ENCODE assay signal across 8 mouse cellular contexts in genomic region chr4:107434356-107435237, GRCm38 (mm10). TPM values are rescaled to one million over a fixed set of nuclear protein-coding genes. Genes with fewer than 3 reads are reported as not detected.
A peak's percentile ranks its signal among the peaks of the same experiment; 100 is the strongest.
DNase-seq lines count a peak whose midpoint lies in the region; ATAC-seq and TF ChIP-seq lines count a peak whose summit lies in the region.

Gene Glis1 (plus strand): TSS chr4:107434591.

- H3K4me2 ChIP-seq in embryonic facial prominence, embryonic 12.5 days (replicated peaks), result peak within 1 kb of the TSS; percentile 95
- H3K4me2 ChIP-seq in limb, embryonic 13.5 days (replicated peaks), result peak within 1 kb of the TSS; percentile 94
- H3K4me2 ChIP-seq in midbrain, embryonic 13.5 days (replicated peaks), result peak within 1 kb of the TSS; percentile 96

- no peak for TF ChIP-seq EP300 in heart, adult 2 months (IDR thresholded peaks at IDR 0.05; ENCODE audit: insufficient read depth, low read depth, low read length)

- intact Hi-C loops in heart, adult 2 months (cut with DNase I), result no loop called here

- peak within 1 kb of the TSS; percentile 42 for H3K4me3 ChIP-seq in erythroblast, embryonic 14.5 days (replicated peaks)
- peak within 1 kb of the TSS; percentile 63 for H3K4me3 ChIP-seq in embryonic facial prominence, embryonic 12.5 days
- peak within 1 kb of the TSS; percentile 59 for H3K4me3 ChIP-seq in heart, adult 2 months
- H3K4me3 ChIP-seq in limb, embryonic 13.5 days, result peak within 1 kb of the TSS; percentile 66
- peak within 1 kb of the TSS; percentile 61 for H3K4me3 ChIP-seq in midbrain, embryonic 13.5 days (replicated peaks)
- peak within 1 kb of the TSS; percentile 80 for H3K4me3 ChIP-seq in testis, adult 2 months (ENCODE audit: control insufficient read depth, low read depth, low read length)

- peak; percentile 76 to 82 for DNase-seq in heart, adult 2 months
- DNase-seq in kidney, adult 18-20 months, result peak; percentile 84

- under 1% methylated on average over 94 of the region's 112 CpGs for WGBS in embryonic facial prominence, embryonic 12.5 days
- WGBS in heart, adult 2 months, result under 1% methylated on average over 76 of the region's 112 CpGs
- WGBS in limb, embryonic 13.5 days, result under 1% methylated on average over 92 of the region's 112 CpGs
- WGBS in midbrain, embryonic 13.5 days, result under 1% methylated on average over 105 of the region's 112 CpGs

- ATAC-seq in erythroblast, adult 5-6 weeks (replicated peaks; ENCODE audit: low FRiP score, poor library complexity, severe bottlenecking), result no peak
- ATAC-seq in embryonic facial prominence, embryonic 12.5 days (ENCODE audit: insufficient number of reproducible peaks, insufficient read depth, low FRiP score, low TSS enrichment), result peak; percentile 76
- peak; percentile 88 for ATAC-seq in limb, embryonic 13.5 days (ENCODE audit: low FRiP score, low read depth)
- ATAC-seq in midbrain, embryonic 13.5 days, result peak; percentile 88

- H3K27me3 ChIP-seq in erythroblast, embryonic 14.5 days (ENCODE audit: control insufficient read depth), result peaks cover 74% of the 10 kb centered on the region
- peaks cover 55% of the 10 kb centered on the region for H3K27me3 ChIP-seq in embryonic facial prominence, embryonic 12.5 days
- H3K27me3 ChIP-seq in heart, adult 2 months (ENCODE audit: control insufficient read depth, insufficient read depth, low read length), result peaks cover 5% of the 10 kb centered on the region
- peaks cover 76% of the 10 kb centered on the region for H3K27me3 ChIP-seq in limb, embryonic 13.5 days
- H3K27me3 ChIP-seq in midbrain, embryonic 13.5 days, result peaks cover 72% of the 10 kb centered on the region
- no peaks in the 10 kb centered on the region; the same call in 1 of the 2 replicates for H3K27me3 ChIP-seq in testis, adult 2 months (ENCODE audit: control insufficient read depth, insufficient read depth, low read length)

- peaks cover 10% of the 10 kb centered on the region; the same call in 1 of the 2 replicates for H3K9me3 ChIP-seq in erythroblast, embryonic 14.5 days (ENCODE audit: control insufficient read depth, low read length)
- H3K9me3 ChIP-seq in embryonic facial prominence, embryonic 12.5 days, result no peaks in the 10 kb centered on the region
- no peaks in the 10 kb centered on the region for H3K9me3 ChIP-seq in limb, embryonic 13.5 days
- H3K9me3 ChIP-seq in midbrain, embryonic 13.5 days, result no peaks in the 10 kb centered on the region

- H3K27ac ChIP-seq in embryonic facial prominence, embryonic 12.5 days, result peak within 1 kb of the TSS; percentile 50; the same call in 1 of the 2 replicates
- no peak within 1 kb of the TSS for H3K27ac ChIP-seq in heart, adult 2 months
- no peak within 1 kb of the TSS for H3K27ac ChIP-seq in limb, embryonic 13.5 days
- no peak within 1 kb of the TSS for H3K27ac ChIP-seq in midbrain, embryonic 13.5 days
- H3K27ac ChIP-seq in testis, adult 2 months (ENCODE audit: control insufficient read depth, insufficient read depth, low read depth, low read length), result no peak within 1 kb of the TSS

- no peaks in the 10 kb centered on the region for H3K79me2 ChIP-seq in heart, adult 2 months (replicated peaks; ENCODE audit: control insufficient read depth, insufficient read depth, low read length)

- H3K36me3 ChIP-seq in erythroblast, embryonic 14.5 days (ENCODE audit: control insufficient read depth), result no peaks in the 10 kb centered on the region
- no peaks in the 10 kb centered on the region for H3K36me3 ChIP-seq in embryonic facial prominence, embryonic 12.5 days
- no peaks in the 10 kb centered on the region for H3K36me3 ChIP-seq in heart, adult 2 months (ENCODE audit: control insufficient read depth, insufficient read depth, low read length)
- no peaks in the 10 kb centered on the region for H3K36me3 ChIP-seq in limb, embryonic 13.5 days
- H3K36me3 ChIP-seq in midbrain, embryonic 13.5 days, result no peaks in the 10 kb centered on the region
- no peaks in the 10 kb centered on the region for H3K36me3 ChIP-seq in testis, adult 2 months (ENCODE audit: control insufficient read depth, insufficient read depth, low read length)

- peaks cover 16% of the 10 kb centered on the region for H3K4me1 ChIP-seq in erythroblast, embryonic 14.5 days (ENCODE audit: control insufficient read depth)
- H3K4me1 ChIP-seq in embryonic facial prominence, embryonic 12.5 days, result peaks cover 23% of the 10 kb centered on the region
- H3K4me1 ChIP-seq in heart, adult 2 months (ENCODE audit: control insufficient read depth, insufficient read depth, low read length), result no peaks in the 10 kb centered on the region
- peaks cover 42% of the 10 kb centered on the region for H3K4me1 ChIP-seq in limb, embryonic 13.5 days
- H3K4me1 ChIP-seq in midbrain, embryonic 13.5 days (replicated peaks), result peaks cover 21% of the 10 kb centered on the region
- H3K4me1 ChIP-seq in testis, adult 2 months (ENCODE audit: control insufficient read depth, insufficient read depth, low read length), result peaks cover 18% of the 10 kb centered on the region

- peak within 1 kb of the TSS; percentile 64 for H3K9ac ChIP-seq in embryonic facial prominence, embryonic 12.5 days
- H3K9ac ChIP-seq in heart, adult 2 months (ENCODE audit: low read depth, low read length), result peak within 1 kb of the TSS; percentile 23
- peak within 1 kb of the TSS; percentile 74 for H3K9ac ChIP-seq in limb, embryonic 13.5 days
- peak within 1 kb of the TSS; percentile 76 for H3K9ac ChIP-seq in midbrain, embryonic 13.5 days (replicated peaks)

- TF ChIP-seq POLR2A in heart, adult 2 months (IDR thresholded peaks at IDR 0.05; ENCODE audit: insufficient read depth, low read depth, low read length), result no peak
- TF ChIP-seq POLR2A in testis, adult 2 months (IDR thresholded peaks at IDR 0.05; ENCODE audit: control insufficient read depth, low read depth, low read length), result no peak; the same call in 1 of the 2 replicates

- no peak for TF ChIP-seq CTCF in heart, adult 2 months (IDR thresholded peaks at IDR 0.05)
- TF ChIP-seq CTCF in testis, adult 2 months (IDR thresholded peaks at IDR 0.05; ENCODE audit: control insufficient read depth, insufficient read depth, insufficient replicate concordance, low read depth, low read length), result no peak

RNA-seq across cellular contexts. Expression of gene Glis1, which starts in this region (rescaled TPM):
- 0.21 and 0.24 TPM in 2 replicates for polyA plus RNA-seq in erythroblast, embryonic 14.5 days (2012)
- not detected in 2 replicates for total RNA-seq in erythroblast, adult 5-6 weeks (2015; ENCODE audit: low replicate concordance)
- total RNA-seq in erythroblast, adult 5-6 weeks (2017; ENCODE audit: low replicate concordance), result not detected in 2 replicates
- 23.3 and 26.0 TPM in 2 replicates for polyA plus RNA-seq in embryonic facial prominence, embryonic 12.5 days (2016; fragmentation: Nextera tagmentation; extraction: Ambion mirVana)
- total RNA-seq in heart, adult 2 months (2021), result under 1 TPM; 0.30 to 0.52 TPM
- 0.18 and 0.29 TPM in 2 replicates for polyA plus RNA-seq in heart, adult 2 months (2012; rRNA removed)
- polyA plus RNA-seq in limb, embryonic 13.5 days (2015; fragmentation: Nextera tagmentation; extraction: Ambion mirVana), result 10.9 and 12.5 TPM in 2 replicates
- 1.0 and 1.5 TPM in 2 replicates for polyA plus RNA-seq in midbrain, embryonic 13.5 days (2015; fragmentation: Nextera tagmentation; extraction: Ambion mirVana)
- polyA plus RNA-seq in testis, adult 2 months (2012; rRNA removed), result 2.6 and 2.8 TPM in 2 replicates

Comparison
In these comparisons a context has a peak if more than half of its experiments do, and no peak if none do; other contexts are left out.
1. Peak in DNase-seq, H3K4me3 ChIP-seq and H3K9ac ChIP-seq in heart, adult 2 months; RNA of the gene not detected or under 1 TPM.
2. H3K9ac ChIP-seq: peak in every context shown above with its lines; median percentile 76 in midbrain, embryonic 13.5 days; 74 in limb, embryonic 13.5 days; 64 in embryonic facial prominence, embryonic 12.5 days; 23 in heart, adult 2 months.